Mouse (Mus musculus) brain, embryonic 14.5 days (tissue): ENCODE measurements around the gene Atxn1l. TPM values are rescaled to one million over a fixed set of nuclear protein-coding genes. Genes with fewer than 3 reads are reported as not detected.

Experiments used
- DNase-seq: peaks from one replicate; pipeline ENCODE4 v3.0.0-alpha.2; 2011; ENCODE audit warnings: low read depth
- CTCF ChIP-seq: fragments of 200-500 bp; IDR thresholded peaks from 2 replicates; pipeline ENCODE4 v1.5.1; 2012; ENCODE audit warnings: inconsistent platforms, mild to moderate bottlenecking, moderate library complexity, borderline replicate concordance; ENCODE audit not compliant: insufficient read depth, insufficient read length; ENCODE audit errors: extremely low read depth
- POLR2A ChIP-seq: fragments of 200-500 bp; IDR thresholded peaks from 2 replicates; pipeline ENCODE4 v1.6.1; 2012; ENCODE audit warnings: mild to moderate bottlenecking, inconsistent platforms, borderline replicate concordance; ENCODE audit not compliant: poor library complexity, insufficient read depth, insufficient read length, severe bottlenecking; ENCODE audit errors: extremely low read depth
- polyA plus RNA-seq: library from polyadenylated mRNA; depleted of rRNA; stranded (reverse); fragments of >200 nt; gene quantifications from 2 replicates; pipeline ENCODE4 v1.2.3, GENCODE M21; 2012

The Atxn1l gene
- polyA plus RNA-seq, 1 experiment = 11.9 TPM

GRCm38 (mm10) chr8:109706874-109707237 is 30.7 kb downstream of the Atxn1l start:
- TF ChIP-seq POLR2A = no peak
- peak; percentile 93 for TF ChIP-seq CTCF
- peak; percentile 76 for DNase-seq

DNA sequence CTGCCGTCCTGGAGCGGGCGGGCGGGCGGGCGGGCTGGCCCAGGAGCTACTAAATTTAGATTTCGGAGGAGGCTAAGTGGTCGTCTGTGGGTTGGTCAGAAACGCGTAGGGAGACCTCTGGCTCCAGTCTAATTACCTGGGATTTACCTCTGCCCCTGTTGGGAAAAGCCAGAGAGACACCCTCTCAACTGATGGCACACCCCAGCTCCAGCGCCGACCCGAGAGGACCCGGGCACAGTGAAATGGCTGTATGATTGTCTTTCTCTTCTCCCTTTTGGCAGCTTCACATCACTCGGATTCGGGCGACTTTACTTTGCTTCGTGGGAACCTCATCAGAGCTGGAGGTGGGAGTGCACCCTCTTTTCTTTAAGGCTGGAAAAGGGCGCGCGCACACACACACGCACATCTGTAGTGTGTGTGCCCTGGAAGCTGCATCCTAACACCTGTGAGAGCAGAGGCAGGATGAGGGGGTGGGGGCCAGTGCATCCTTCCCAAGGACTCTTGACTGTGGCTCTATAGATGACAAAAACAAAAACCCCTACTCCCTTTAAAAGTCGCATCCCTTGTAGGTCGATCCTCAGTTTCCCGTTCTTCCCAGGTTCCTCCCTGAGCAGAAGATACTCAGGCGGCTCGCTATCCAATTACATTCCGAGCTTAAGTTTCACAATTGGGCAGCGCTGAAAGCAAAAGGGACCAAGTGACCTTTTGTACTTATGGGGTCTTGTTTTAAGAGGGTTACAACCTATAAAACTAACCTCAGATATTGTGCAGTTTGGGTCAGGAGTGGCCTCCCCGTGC is 31.3 kb downstream of the Atxn1l start:
- no peak for TF ChIP-seq POLR2A
- no peak for TF ChIP-seq CTCF
- peak; percentile 45 for DNase-seq

GRCm38 (mm10) chr8:109705320-109706075 is 32.0 kb downstream of the Atxn1l start, which contains the start of gene Zfp821:
Gene Zfp821 (plus strand): TSS chr8:109705546.
- TF ChIP-seq POLR2A (peak; percentile 81), CTCF (no peak)
- DNase-seq = peak; percentile 97

GRCm38 (mm10) chr8:109704565-109705319 is 32.8 kb downstream of the Atxn1l start:
- no peak for TF ChIP-seq POLR2A
- no peak for TF ChIP-seq CTCF
- DNase-seq = no peak

GRCm38 (mm10) chr8:109698477-109698876 is 39.1 kb downstream of the Atxn1l start:
- DNase-seq = no peak
- TF ChIP-seq POLR2A = no peak
- TF ChIP-seq CTCF = no peak

DNA sequence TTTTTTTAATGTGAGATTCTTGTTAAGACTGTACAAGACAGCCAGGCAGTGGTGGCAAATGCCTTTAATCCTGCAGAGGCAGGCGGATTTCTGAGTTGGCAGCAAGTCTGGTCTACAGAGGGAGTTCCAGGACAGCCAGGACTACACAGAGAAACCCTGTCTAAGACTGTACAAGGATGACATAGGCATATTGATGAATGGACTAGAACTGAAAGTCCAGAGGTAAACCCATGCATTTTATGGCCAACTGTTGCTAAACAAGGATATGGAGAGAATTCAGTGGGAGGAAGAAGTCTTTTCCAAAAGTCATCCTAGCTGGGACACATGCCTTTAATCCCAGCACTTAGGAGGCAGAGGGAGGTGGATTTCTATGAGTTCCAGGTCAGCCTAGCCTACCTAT is 39.8 kb downstream of the Atxn1l start:
- no peak for DNase-seq

DNA sequence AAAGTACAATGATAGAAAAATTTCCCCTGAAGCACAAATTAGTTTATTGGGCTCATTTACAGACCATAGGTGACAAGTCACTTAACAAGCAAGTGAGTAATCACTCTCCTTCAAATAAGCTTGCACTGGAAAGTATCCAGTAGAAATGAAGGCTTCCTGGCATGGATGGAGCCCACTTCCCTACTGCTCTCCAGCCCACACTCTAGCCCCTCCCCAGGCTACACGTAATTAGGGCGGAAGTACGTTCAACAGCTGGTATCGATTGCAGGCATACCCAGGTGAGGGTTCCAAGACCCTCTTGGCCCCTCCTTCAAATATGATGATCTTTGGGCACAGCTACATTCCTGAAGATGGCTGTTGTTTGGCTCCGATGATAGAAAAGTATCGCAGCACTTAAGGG is 43.4 kb downstream of the Atxn1l start:
- no peak for DNase-seq
- TF ChIP-seq POLR2A (no peak), CTCF (no peak)

More for the DNA sequence above, 39.8 kb downstream of the Atxn1l start:
- TF ChIP-seq CTCF (no peak), POLR2A (no peak)

DNA sequence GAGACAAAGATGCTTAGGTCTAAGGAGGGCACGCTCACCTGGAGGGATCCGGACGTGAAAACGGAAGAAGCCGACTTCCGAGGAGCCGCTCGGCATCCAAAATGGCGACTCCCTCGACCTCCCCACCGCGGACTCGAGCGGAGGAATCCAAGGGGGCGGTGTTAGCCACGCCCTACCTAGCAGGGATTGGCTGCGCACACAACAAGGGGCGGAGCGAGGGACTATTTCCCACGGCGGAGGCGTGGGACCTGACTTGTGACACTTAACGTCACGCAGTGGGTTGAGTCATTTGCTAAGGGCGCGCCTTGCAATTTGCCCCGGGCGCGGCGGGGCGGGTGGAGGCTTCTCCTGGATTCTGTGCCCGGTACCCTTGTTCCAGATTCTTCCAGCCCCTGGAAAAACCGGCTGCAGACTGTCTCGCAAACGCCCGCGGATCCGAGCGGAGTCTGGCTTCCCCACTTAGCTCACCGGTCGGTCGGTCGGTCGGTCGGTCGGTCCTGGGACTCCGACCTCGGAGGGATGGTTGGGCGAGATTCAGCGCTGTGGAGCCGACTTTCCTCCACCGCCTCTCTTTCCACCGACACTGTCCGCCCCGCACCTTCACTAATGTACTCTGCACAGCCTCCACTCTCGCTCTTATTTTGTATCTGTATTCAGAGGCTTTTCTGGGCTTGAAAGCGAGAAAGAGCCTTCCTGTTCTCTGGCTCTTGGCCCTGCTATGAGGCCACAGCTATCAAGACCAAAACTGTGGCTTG is 44.2 kb downstream of the Atxn1l start, which contains the start of gene Ist1:
Gene Ist1 (minus strand): TSS at position 115 of the 755 bp plus-strand sequence.
- peak; percentile 99 for DNase-seq
- peak; percentile 76; the same call in 1 of the 2 replicates for TF ChIP-seq POLR2A
- TF ChIP-seq CTCF = no peak

GRCm38 (mm10) chr8:109692443-109693145 is 44.9 kb downstream of the Atxn1l start:
- DNase-seq = peak; percentile 53
- no peak for TF ChIP-seq CTCF
- TF ChIP-seq POLR2A = no peak

DNA sequence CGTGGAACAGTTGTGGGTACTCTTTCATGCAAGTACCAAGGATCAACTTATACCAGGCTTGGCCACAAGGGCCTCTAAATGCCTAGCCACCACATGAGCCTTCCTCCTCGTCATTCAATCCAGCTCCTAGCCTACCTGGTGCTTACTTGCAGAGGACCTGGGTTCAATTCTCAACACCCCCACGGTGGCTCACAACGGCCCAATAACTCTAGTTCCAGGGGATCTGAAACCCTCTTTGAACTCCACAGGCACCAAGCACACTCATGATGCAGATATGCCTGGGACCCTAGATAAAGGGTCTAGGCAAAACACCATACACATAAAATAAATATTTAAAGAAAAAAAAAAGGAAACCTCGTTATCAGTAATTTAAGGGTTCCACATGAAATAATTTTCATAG is 45.8 kb downstream of the Atxn1l start:
- TF ChIP-seq CTCF (peak; percentile 41; the same call in 1 of the 2 replicates), POLR2A (no peak)
- peak; percentile 57 for DNase-seq
